Mouse (Mus musculus) layer of hippocampus, adult 11-12 months (tissue): ENCODE data around the gene Adcy4.

ENCODE experiments used
- DNase-seq: peaks from one replicate; pipeline ENCODE4 v3.0.0; 2022; ENCODE audit warnings: low spot score

The Adcy4 gene

GRCm38 (mm10) chr14:55758363-55758784 is 25.5 kb downstream of the Adcy4 start, which contains the start of gene Cideb:
TSS of gene Cideb (minus strand) at chr14:55758458.
- DNase-seq, result peak; percentile 45

- no peak for DNase-seq
These were observed 26.3 kb downstream of the Adcy4 start for GRCm38 (mm10) chr14:55757566-55757965.

GRCm38 (mm10) chr14:55747051-55747847 is 36.6 kb downstream of the Adcy4 start:
- no peak for DNase-seq

- DNase-seq, result no peak
These were observed 38.0 kb downstream of the Adcy4 start for GRCm38 (mm10) chr14:55745861-55746237.

GRCm38 (mm10) chr14:55745180-55745860 is 38.6 kb downstream of the Adcy4 start, which contains the start of the genes Dhrs1 and Nop9:
TSS of gene Dhrs1 (minus strand) at chr14:55745690.
TSS of gene Nop9 (plus strand) at chr14:55745693.
- DNase-seq, result peak; percentile 83

GRCm38 (mm10) chr14:55743711-55744110 is 40.2 kb downstream of the Adcy4 start:
- peak; percentile 89 for DNase-seq

GRCm38 (mm10) chr14:55737086-55737687 is 46.7 kb downstream of the Adcy4 start:
- no peak for DNase-seq

- DNase-seq, result no peak
These were observed 48.1 kb downstream of the Adcy4 start for GRCm38 (mm10) chr14:55735758-55736157.

- no peak for DNase-seq
These were observed 48.6 kb downstream of the Adcy4 start for GRCm38 (mm10) chr14:55735334-55735733.

- no peak for DNase-seq
These were observed 49.0 kb downstream of the Adcy4 start for GRCm38 (mm10) chr14:55734869-55735268.

GRCm38 (mm10) chr14:55733889-55734288 is 50.0 kb downstream of the Adcy4 start:
- no peak for DNase-seq

GRCm38 (mm10) chr14:55730531-55731032 is 53.3 kb downstream of the Adcy4 start:
- peak; percentile 37 for DNase-seq

GRCm38 (mm10) chr14:55730116-55730515 is 53.8 kb downstream of the Adcy4 start:
- no peak for DNase-seq

GRCm38 (mm10) chr14:55727889-55728685 is 55.8 kb downstream of the Adcy4 start:
- DNase-seq, result no peak

GRCm38 (mm10) chr14:55726261-55726660 is 57.6 kb downstream of the Adcy4 start:
- no peak for DNase-seq

- no peak for DNase-seq
These were observed 59.5 kb downstream of the Adcy4 start for GRCm38 (mm10) chr14:55724411-55724871.

- no peak for DNase-seq
These were observed 60.5 kb downstream of the Adcy4 start for GRCm38 (mm10) chr14:55723433-55723832.

- no peak for DNase-seq
These were observed 61.4 kb downstream of the Adcy4 start for GRCm38 (mm10) chr14:55722438-55722945.

- peak; percentile 95 for DNase-seq
These were observed 62.0 kb downstream of the Adcy4 start, which contains the start of gene Rabggta for GRCm38 (mm10) chr14:55721700-55722437. TSS of gene Rabggta (minus strand) at chr14:55722263.

- no peak for DNase-seq
These were observed 62.8 kb downstream of the Adcy4 start for GRCm38 (mm10) chr14:55721076-55721475.

GRCm38 (mm10) chr14:55720666-55721065 is 63.2 kb downstream of the Adcy4 start:
- no peak for DNase-seq
